Mouse (Mus musculus): ENCODE data around the gene Dse. TPM values are rescaled to one million over a fixed set of nuclear protein-coding genes. Genes with fewer than 3 reads are reported as not detected.
A peak's percentile ranks its signal among the peaks of the same experiment; 100 is the strongest.

The Dse gene
- polyA plus RNA-seq, 1 experiment from 2014 or later: 5.8 TPM

GRCm38 (mm10) chr10:34236569-34236968 is 29.1 kb upstream of the Dse start:
- H3K4me3 ChIP-seq (ENCODE audit: low read depth, low read length): no peak overlapping the region
- ATAC-seq: no peak
- WGBS: 79% methylated on average over 5 of the region's 5 CpGs

GRCm38 (mm10) chr10:34235384-34235783 is 27.9 kb upstream of the Dse start:
- H3K36me3 ChIP-seq (ENCODE audit: control insufficient read depth, insufficient read depth): no peaks in the 10 kb centered on the region

More at GRCm38 (mm10) chr10:34236569-34236968, 29.1 kb upstream of the Dse start:
- TF ChIP-seq CTCF (IDR thresholded peaks at IDR 0.05; ENCODE audit: low read depth): no peak
- Histone ChIP-seq H3K27ac (ENCODE audit: low read depth, low read length) (no peak overlapping the region), H3K36me3 (ENCODE audit: control insufficient read depth, insufficient read depth) (no peaks in the 10 kb centered on the region), H3K9ac (ENCODE audit: low read depth, low read length) (no peak overlapping the region), H3K4me2 (replicated peaks; ENCODE audit: low read depth) (no peak overlapping the region), H3K27me3 (replicated peaks; ENCODE audit: control insufficient read depth, insufficient read depth, low read length) (no peaks in the 10 kb centered on the region), H3K9me3 (ENCODE audit: control insufficient read depth) (no peaks in the 10 kb centered on the region), H3K4me1 (replicated peaks; ENCODE audit: control insufficient read depth, insufficient read depth, low read length) (no peaks in the 10 kb centered on the region)

GRCm38 (mm10) chr10:34233931-34234745 is 26.6 kb upstream of the Dse start:
- no peak overlapping the region for H3K4me3 ChIP-seq (ENCODE audit: low read depth, low read length)
- no peak overlapping the region for H3K9ac ChIP-seq (ENCODE audit: low read depth, low read length)
- H3K9me3 ChIP-seq (ENCODE audit: control insufficient read depth): no peaks in the 10 kb centered on the region
- peak; percentile 68 for TF ChIP-seq CTCF (IDR thresholded peaks at IDR 0.05; ENCODE audit: low read depth)
- no peak overlapping the region for H3K27ac ChIP-seq (ENCODE audit: low read depth, low read length)
- no peaks in the 10 kb centered on the region for H3K4me1 ChIP-seq (replicated peaks; ENCODE audit: control insufficient read depth, insufficient read depth, low read length)
- H3K27me3 ChIP-seq (replicated peaks; ENCODE audit: control insufficient read depth, insufficient read depth, low read length): no peaks in the 10 kb centered on the region
- ATAC-seq: no peak
- 31% methylated on average over 2 of the region's 2 CpGs for WGBS
- no peaks in the 10 kb centered on the region for H3K36me3 ChIP-seq (ENCODE audit: control insufficient read depth, insufficient read depth)
- no peak overlapping the region for H3K4me2 ChIP-seq (replicated peaks; ENCODE audit: low read depth)

More at GRCm38 (mm10) chr10:34235384-34235783, 27.9 kb upstream of the Dse start:
- Histone ChIP-seq H3K9me3 (ENCODE audit: control insufficient read depth) (no peaks in the 10 kb centered on the region), H3K4me3 (ENCODE audit: low read depth, low read length) (no peak overlapping the region), H3K27me3 (replicated peaks; ENCODE audit: control insufficient read depth, insufficient read depth, low read length) (no peaks in the 10 kb centered on the region), H3K4me2 (replicated peaks; ENCODE audit: low read depth) (no peak overlapping the region), H3K4me1 (replicated peaks; ENCODE audit: control insufficient read depth, insufficient read depth, low read length) (no peaks in the 10 kb centered on the region), H3K9ac (ENCODE audit: low read depth, low read length) (no peak overlapping the region), H3K27ac (ENCODE audit: low read depth, low read length) (no peak overlapping the region)
- TF ChIP-seq CTCF (IDR thresholded peaks at IDR 0.05; ENCODE audit: low read depth): no peak
- WGBS: 39% methylated on average over 3 of the region's 3 CpGs
- ATAC-seq: no peak

GRCm38 (mm10) chr10:34233418-34233817 is 25.9 kb upstream of the Dse start:
- TF ChIP-seq CTCF (IDR thresholded peaks at IDR 0.05; ENCODE audit: low read depth): no peak
- Histone ChIP-seq H3K4me2 (replicated peaks; ENCODE audit: low read depth) (no peak overlapping the region), H3K4me3 (ENCODE audit: low read depth, low read length) (no peak overlapping the region), H3K9ac (ENCODE audit: low read depth, low read length) (no peak overlapping the region), H3K9me3 (ENCODE audit: control insufficient read depth) (no peaks in the 10 kb centered on the region), H3K27ac (ENCODE audit: low read depth, low read length) (no peak overlapping the region), H3K27me3 (replicated peaks; ENCODE audit: control insufficient read depth, insufficient read depth, low read length) (no peaks in the 10 kb centered on the region), H3K36me3 (ENCODE audit: control insufficient read depth, insufficient read depth) (no peaks in the 10 kb centered on the region), H3K4me1 (replicated peaks; ENCODE audit: control insufficient read depth, insufficient read depth, low read length) (no peaks in the 10 kb centered on the region)
- no peak for ATAC-seq
- WGBS: 84% methylated on average over 1 of the region's 1 CpGs

- H3K4me1 ChIP-seq (replicated peaks; ENCODE audit: control insufficient read depth, insufficient read depth, low read length): no peaks in the 10 kb centered on the region
- H3K36me3 ChIP-seq (ENCODE audit: control insufficient read depth, insufficient read depth): no peaks in the 10 kb centered on the region
- no peak overlapping the region for H3K4me3 ChIP-seq (ENCODE audit: low read depth, low read length)
- TF ChIP-seq CTCF (IDR thresholded peaks at IDR 0.05; ENCODE audit: low read depth): no peak
- WGBS: 33% methylated on average over 5 of the region's 5 CpGs
- H3K27ac ChIP-seq (ENCODE audit: low read depth, low read length): no peak overlapping the region
- ATAC-seq: no peak
- no peak overlapping the region for H3K4me2 ChIP-seq (replicated peaks; ENCODE audit: low read depth)
- no peaks in the 10 kb centered on the region for H3K27me3 ChIP-seq (replicated peaks; ENCODE audit: control insufficient read depth, insufficient read depth, low read length)
- H3K9ac ChIP-seq (ENCODE audit: low read depth, low read length): no peak overlapping the region
- no peaks in the 10 kb centered on the region for H3K9me3 ChIP-seq (ENCODE audit: control insufficient read depth)
Observed at GRCm38 (mm10) chr10:34230121-34230675, 22.7 kb upstream of the Dse start.

- Histone ChIP-seq H3K27ac (ENCODE audit: low read depth, low read length) (no peak overlapping the region), H3K4me3 (ENCODE audit: low read depth, low read length) (no peak overlapping the region), H3K9ac (ENCODE audit: low read depth, low read length) (no peak overlapping the region), H3K4me1 (replicated peaks; ENCODE audit: control insufficient read depth, insufficient read depth, low read length) (no peaks in the 10 kb centered on the region), H3K27me3 (replicated peaks; ENCODE audit: control insufficient read depth, insufficient read depth, low read length) (no peaks in the 10 kb centered on the region), H3K4me2 (replicated peaks; ENCODE audit: low read depth) (no peak overlapping the region), H3K36me3 (ENCODE audit: control insufficient read depth, insufficient read depth) (no peaks in the 10 kb centered on the region), H3K9me3 (ENCODE audit: control insufficient read depth) (no peaks in the 10 kb centered on the region)
- 74% methylated on average over 4 of the region's 4 CpGs for WGBS
- no peak for ATAC-seq
- TF ChIP-seq CTCF (IDR thresholded peaks at IDR 0.05; ENCODE audit: low read depth): no peak
Observed at GRCm38 (mm10) chr10:34229491-34229890, 22.0 kb upstream of the Dse start.
